Mouse (Mus musculus) G1E (cell line): ENCODE measurements around the gene Gm49333.

Experiments used
- CTCF ChIP-seq: IDR thresholded peaks from 2 replicates; pipeline ENCODE4 v1.5.1; 2012; ENCODE audit warnings: low read depth, low read length, inconsistent platforms, mixed read lengths
- GATA1 ChIP-seq: IDR thresholded peaks from 2 replicates; pipeline ENCODE4 v1.6.1; 2012; ENCODE audit warnings: borderline replicate concordance, low read length, inconsistent platforms, mixed read lengths
- GATA2 ChIP-seq: IDR thresholded peaks from 2 replicates; pipeline ENCODE4 v1.6.1; 2012; ENCODE audit warnings: low read depth, low read length, inconsistent platforms, borderline replicate concordance
- POLR2AphosphoS5 ChIP-seq: IDR thresholded peaks from 2 replicates; pipeline ENCODE4 v1.6.1; 2012; ENCODE audit warnings: low read depth, low read length, inconsistent platforms; ENCODE audit not compliant: insufficient replicate concordance
- TAL1 ChIP-seq: conservative IDR thresholded peaks from 2 replicates; pipeline ENCODE4 v1.6.1; 2012; ENCODE audit warnings: low read depth, low read length, inconsistent platforms, mixed read lengths

GRCm38 (mm10) chr16:20595060-20595673 lies 16.2 kb upstream of the Gm49333 start:
- TF ChIP-seq CTCF (no peak), GATA2 (no peak), GATA1 (no peak), TAL1 (peak; percentile 97), POLR2AphosphoS5 (no peak)
